Mouse (Mus musculus): ENCODE measurements around the gene Pafah1b1. TPM values are rescaled to one million over a fixed set of nuclear protein-coding genes. Genes with fewer than 3 reads are reported as not detected.

The Pafah1b1 gene
- polyA plus RNA-seq, 1 experiment from 2014 or later = 52.3 TPM

DNA sequence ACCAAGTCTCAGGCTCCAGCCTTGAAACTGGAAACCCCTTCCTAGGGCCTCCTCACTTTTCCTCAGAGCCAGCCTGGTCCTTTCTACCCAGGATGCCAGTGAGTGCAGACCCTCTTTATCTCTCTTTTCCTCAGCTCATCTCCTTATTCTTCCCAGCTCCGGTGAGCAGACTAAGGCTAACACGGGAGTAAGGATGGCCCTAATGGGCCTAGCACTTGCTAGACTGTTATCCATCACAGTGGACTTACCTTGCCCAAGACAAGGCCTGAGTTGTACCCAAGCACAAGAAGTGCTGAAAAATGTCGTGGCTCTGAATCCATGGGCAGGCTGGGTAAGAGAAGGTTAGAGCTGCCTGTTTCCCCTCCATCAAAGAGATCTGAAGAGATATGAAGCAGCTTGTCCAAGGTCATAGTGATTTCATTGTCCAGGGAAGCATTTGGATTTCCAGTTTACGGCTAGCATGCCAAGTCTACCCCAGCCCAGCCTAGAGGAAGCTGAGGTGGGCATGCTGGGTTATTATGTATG is 73.8 kb downstream of the Pafah1b1 start:
- no peak for DNase-seq (ENCODE audit: low spot score)
- H3K4me3 ChIP-seq = peak overlapping the region; percentile 98
- no peaks in the 10 kb centered on the region; the same call in 1 of the 2 replicates for H3K27me3 ChIP-seq (replicated peaks; ENCODE audit: low read depth, poor library complexity, severe bottlenecking)
- peaks cover 11% of the 10 kb centered on the region; the same call in 1 of the 2 replicates for H3K36me3 ChIP-seq (replicated peaks)
- peaks cover 50% of the 10 kb centered on the region for H3K4me1 ChIP-seq
- 67% methylated on average over 4 of the region's 4 CpGs for WGBS
- no peaks in the 10 kb centered on the region for H3K9me3 ChIP-seq
- H3K27ac ChIP-seq (replicated peaks) = 0 out of 2 replicates have a peak overlapping the region, but pooled peaks have one; percentile 6

- Histone ChIP-seq H3K4me3 (peak overlapping the region; percentile 98), H3K27ac (replicated peaks) (peak overlapping the region; percentile 89), H3K9me3 (no peaks in the 10 kb centered on the region), H3K36me3 (replicated peaks) (peaks cover 11% of the 10 kb centered on the region; the same call in 1 of the 2 replicates), H3K27me3 (replicated peaks; ENCODE audit: low read depth, poor library complexity, severe bottlenecking) (no peaks in the 10 kb centered on the region; the same call in 1 of the 2 replicates), H3K4me1 (peaks cover 50% of the 10 kb centered on the region)
- WGBS = 2% methylated on average over 53 of the region's 53 CpGs
- DNase-seq (ENCODE audit: low spot score) = peak; percentile 44
Observed at GRCm38 (mm10) chr11:74649647-74650551, 74.6 kb downstream of the Pafah1b1 start.

DNA sequence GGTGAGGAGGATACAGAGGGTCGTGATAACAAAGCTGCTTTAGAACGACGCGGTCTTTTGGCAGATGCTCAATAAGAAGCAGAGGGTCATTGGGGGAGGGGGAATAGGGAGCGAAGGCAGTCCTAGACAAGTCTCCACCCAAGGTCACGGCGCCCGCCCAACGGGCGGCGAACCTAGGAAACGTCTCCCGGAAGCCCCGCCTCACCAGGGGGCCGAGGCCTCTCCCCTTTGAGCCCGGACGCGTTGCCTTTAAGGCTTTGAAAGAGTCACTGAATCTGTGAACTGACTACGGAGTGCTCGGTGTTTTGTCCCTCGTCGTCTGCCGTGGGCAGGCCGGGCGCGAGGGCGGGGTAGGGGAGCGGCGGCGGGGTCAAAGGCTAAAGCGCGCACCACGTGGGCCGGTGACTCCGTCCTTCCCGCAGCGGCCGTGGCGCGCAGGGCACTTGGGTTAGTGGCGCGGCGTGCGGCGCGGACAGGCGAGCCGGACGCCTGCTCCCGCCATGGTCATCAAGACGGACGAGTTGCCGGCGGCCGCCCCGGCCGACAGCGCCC is 75.3 kb downstream of the Pafah1b1 start, which contains the start of gene Cluh:
Gene Cluh (plus strand): TSS at position 401 of the 552 bp plus-strand sequence.
- Histone ChIP-seq H3K36me3 (replicated peaks) (peaks cover 11% of the 10 kb centered on the region; the same call in 1 of the 2 replicates), H3K27me3 (replicated peaks; ENCODE audit: low read depth, poor library complexity, severe bottlenecking) (no peaks in the 10 kb centered on the region; the same call in 1 of the 2 replicates), H3K9me3 (no peaks in the 10 kb centered on the region), H3K27ac (replicated peaks) (peak within 1 kb of the TSS; percentile 89), H3K4me3 (peak within 1 kb of the TSS; percentile 98), H3K4me1 (peaks cover 50% of the 10 kb centered on the region)
- DNase-seq (ENCODE audit: low spot score) = peak; percentile 97
- under 1% methylated on average over 58 of the region's 58 CpGs for WGBS

DNA sequence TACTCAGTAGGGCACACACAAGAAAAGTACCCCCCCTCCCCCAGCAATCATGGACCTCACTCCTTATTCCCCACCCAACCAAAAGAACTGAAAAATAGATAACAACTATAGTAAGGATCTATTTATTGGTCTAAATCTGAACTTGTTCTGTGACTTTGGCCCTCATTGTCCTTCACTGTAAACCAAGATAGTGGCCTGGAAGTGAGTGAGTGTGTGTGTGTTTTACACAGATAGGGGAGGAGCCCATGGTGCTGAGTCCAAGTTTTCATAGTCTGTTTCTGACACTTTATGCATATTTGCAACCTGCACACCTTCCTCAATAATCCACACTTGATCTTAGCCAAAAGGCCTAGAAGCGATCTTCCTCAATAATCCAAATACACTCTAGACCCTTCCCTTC is 75.8 kb downstream of the Pafah1b1 start:
- no peak for DNase-seq (ENCODE audit: low spot score)
- H3K9me3 ChIP-seq = no peaks in the 10 kb centered on the region
- H3K4me3 ChIP-seq = peak overlapping the region; percentile 98
- WGBS = 2% methylated on average over 1 of the region's 1 CpGs
- no peaks in the 10 kb centered on the region; the same call in 1 of the 2 replicates for H3K27me3 ChIP-seq (replicated peaks; ENCODE audit: low read depth, poor library complexity, severe bottlenecking)
- H3K4me1 ChIP-seq = peaks cover 48% of the 10 kb centered on the region
- peaks cover 11% of the 10 kb centered on the region; the same call in 1 of the 2 replicates for H3K36me3 ChIP-seq (replicated peaks)
- peak overlapping the region; percentile 89 for H3K27ac ChIP-seq (replicated peaks)

GRCm38 (mm10) chr11:74647966-74648365 is 76.5 kb downstream of the Pafah1b1 start:
- H3K9me3 ChIP-seq = no peaks in the 10 kb centered on the region
- H3K4me1 ChIP-seq = peaks cover 41% of the 10 kb centered on the region
- no peak overlapping the region for H3K4me3 ChIP-seq
- no peak for DNase-seq (ENCODE audit: low spot score)
- H3K36me3 ChIP-seq (replicated peaks) = 0 out of 2 replicates have a peak, but pooled peaks cover 6% of the 10 kb centered on the region
- no peaks in the 10 kb centered on the region; the same call in 1 of the 2 replicates for H3K27me3 ChIP-seq (replicated peaks; ENCODE audit: low read depth, poor library complexity, severe bottlenecking)
- 79% methylated on average over 1 of the region's 1 CpGs for WGBS
- no peak overlapping the region for H3K27ac ChIP-seq (replicated peaks)

- Histone ChIP-seq H3K4me1 (peaks cover 20% of the 10 kb centered on the region), H3K27ac (replicated peaks) (no peak overlapping the region), H3K27me3 (replicated peaks; ENCODE audit: low read depth, poor library complexity, severe bottlenecking) (peaks cover 48% of the 10 kb centered on the region), H3K36me3 (replicated peaks) (no peaks in the 10 kb centered on the region), H3K9me3 (no peaks in the 10 kb centered on the region), H3K4me3 (no peak overlapping the region)
- 60% methylated on average over 1 of the region's 1 CpGs for WGBS
- no peak for DNase-seq (ENCODE audit: low spot score)
Observed at GRCm38 (mm10) chr11:74639628-74640027, 84.8 kb downstream of the Pafah1b1 start.

DNA sequence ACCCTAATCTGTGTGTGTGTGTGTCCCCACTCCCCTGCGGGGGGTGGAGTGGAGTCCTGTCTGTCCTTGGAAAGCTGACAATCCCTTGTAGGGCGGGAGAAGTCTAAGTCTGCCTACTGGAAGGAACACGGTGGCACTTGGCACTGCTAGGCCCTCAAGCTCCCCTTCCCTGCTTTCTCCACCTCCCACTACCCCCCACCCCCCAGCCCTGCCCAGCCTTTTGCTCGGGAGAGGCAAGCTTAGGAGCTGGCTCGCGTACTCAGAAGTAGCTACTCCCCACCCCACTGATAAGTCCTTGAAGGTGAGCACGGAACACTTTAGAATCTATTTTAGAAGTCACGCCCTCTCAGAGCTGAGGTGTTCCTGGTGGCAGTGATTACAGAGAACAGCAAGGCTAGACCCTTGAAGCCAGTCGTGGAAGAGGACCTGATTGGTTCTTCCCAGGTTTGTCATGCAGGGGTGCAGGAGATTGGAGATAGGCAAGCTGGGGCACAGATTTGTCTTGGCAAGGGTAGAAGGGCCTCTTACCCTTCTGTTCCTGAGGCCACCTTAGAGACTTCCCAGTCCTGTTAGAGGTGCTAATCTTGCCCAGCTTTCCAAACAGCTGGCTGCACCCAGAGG is 85.6 kb downstream of the Pafah1b1 start:
- 9% methylated on average over 9 of the region's 9 CpGs for WGBS
- Histone ChIP-seq H3K27me3 (replicated peaks; ENCODE audit: low read depth, poor library complexity, severe bottlenecking) (peaks cover 48% of the 10 kb centered on the region), H3K27ac (replicated peaks) (peak overlapping the region; percentile 88)

GRCm38 (mm10) chr11:74637971-74638790 is 86.3 kb downstream of the Pafah1b1 start:
- Histone ChIP-seq H3K27me3 (replicated peaks; ENCODE audit: low read depth, poor library complexity, severe bottlenecking) (peaks cover 48% of the 10 kb centered on the region), H3K27ac (replicated peaks) (peak overlapping the region; percentile 88), H3K9me3 (no peaks in the 10 kb centered on the region), H3K4me3 (peak overlapping the region; percentile 87), H3K36me3 (replicated peaks) (no peaks in the 10 kb centered on the region), H3K4me1 (peaks cover 20% of the 10 kb centered on the region)
- DNase-seq (ENCODE audit: low spot score) = peak; percentile 84
- WGBS = under 1% methylated on average over 86 of the region's 86 CpGs

More for the DNA sequence above, 85.6 kb downstream of the Pafah1b1 start:
- Histone ChIP-seq H3K9me3 (no peaks in the 10 kb centered on the region), H3K4me1 (peaks cover 20% of the 10 kb centered on the region), H3K4me3 (peak overlapping the region; percentile 87), H3K36me3 (replicated peaks) (no peaks in the 10 kb centered on the region)
- DNase-seq (ENCODE audit: low spot score) = no peak

GRCm38 (mm10) chr11:74637486-74637885 is 87.0 kb downstream of the Pafah1b1 start:
- peak; percentile 17 for DNase-seq (ENCODE audit: low spot score)
- no peaks in the 10 kb centered on the region for H3K36me3 ChIP-seq (replicated peaks)
- no peaks in the 10 kb centered on the region for H3K9me3 ChIP-seq
- H3K4me1 ChIP-seq = peaks cover 20% of the 10 kb centered on the region
- WGBS = 21% methylated on average over 8 of the region's 8 CpGs
- peak overlapping the region; percentile 87 for H3K4me3 ChIP-seq
- H3K27me3 ChIP-seq (replicated peaks; ENCODE audit: low read depth, poor library complexity, severe bottlenecking) = peaks cover 48% of the 10 kb centered on the region
- peak overlapping the region; percentile 88; the same call in 1 of the 2 replicates for H3K27ac ChIP-seq (replicated peaks)

GRCm38 (mm10) chr11:74634490-74635275 is 89.8 kb downstream of the Pafah1b1 start:
- Histone ChIP-seq H3K9me3 (no peaks in the 10 kb centered on the region), H3K36me3 (replicated peaks) (no peaks in the 10 kb centered on the region), H3K27ac (replicated peaks) (no peak overlapping the region), H3K4me3 (no peak overlapping the region), H3K27me3 (replicated peaks; ENCODE audit: low read depth, poor library complexity, severe bottlenecking) (peaks cover 32% of the 10 kb centered on the region), H3K4me1 (peaks cover 20% of the 10 kb centered on the region)
- 66% methylated on average over 5 of the region's 5 CpGs for WGBS
- peak; percentile 75 for DNase-seq (ENCODE audit: low spot score)

Data from embryonic facial prominence, embryonic 10.5 days (tissue).